Comparison of ENCODE assay signal across 16 mouse cellular contexts in genomic region chr4:43528487-43528886, GRCm38 (mm10). TPM values are rescaled to one million over a fixed set of nuclear protein-coding genes. Genes with fewer than 3 reads are reported as not detected.
DNase-seq lines count a peak whose midpoint lies in the region; ATAC-seq and TF ChIP-seq lines count a peak whose summit lies in the region.
"Had no signal": no experiment of that assay in that cellular context is flagged by ENCODE, and none has a peak within 500 bp of the region (broad histone marks: within the 10 kb centered on the region; RNA-seq: fewer than 3 reads in every experiment).

No protein-coding gene starts in this region.

- 82% methylated on average over 9 of the region's 9 CpGs for WGBS in lung, postnatal 0 days

- H3K9me3 ChIP-seq in lung, postnatal 0 days (ENCODE audit: low read length): no peaks in the 10 kb centered on the region
- no peaks in the 10 kb centered on the region for H3K9me3 ChIP-seq in E14TG2a.4 (ENCODE audit: low read length)
- H3K9me3 ChIP-seq: stomach, embryonic 15.5 days had no signal

- peaks cover 18% of the 10 kb centered on the region for H3K36me3 ChIP-seq in lung, postnatal 0 days (ENCODE audit: insufficient read depth, low read length)
- H3K36me3 ChIP-seq in E14TG2a.4 (ENCODE audit: insufficient read depth, low read length): peaks cover 28% of the 10 kb centered on the region

- H3K9ac ChIP-seq in lung, postnatal 0 days (replicated peaks; ENCODE audit: low read depth): no peak overlapping the region
- H3K9ac ChIP-seq: stomach, embryonic 15.5 days had no signal

- TF ChIP-seq EP300 in lung, postnatal 0 days (IDR thresholded peaks at IDR 0.05): no peak

- 0 out of 2 replicates have a peak, but pooled peaks cover 5% of the 10 kb centered on the region for H3K27me3 ChIP-seq in lung, postnatal 0 days (replicated peaks; ENCODE audit: insufficient read depth, low read length)
- H3K27me3 ChIP-seq in E14TG2a.4 (ENCODE audit: insufficient read depth, low read length): peaks cover 24% of the 10 kb centered on the region
- H3K27me3 ChIP-seq: stomach, embryonic 15.5 days had no signal

- ATAC-seq in lung, postnatal 0 days: no peak
- ATAC-seq: activated CD4-positive, CD25-positive, alpha-beta regulatory T cell, adult 4 months; hindbrain, postnatal 0 days had no signal

- TF ChIP-seq CTCF in gastrocnemius, adult 2 months (IDR thresholded peaks at IDR 0.05): peak; percentile 39
- peak; percentile 49 for TF ChIP-seq CTCF in lung, postnatal 0 days (IDR thresholded peaks at IDR 0.05)
- TF ChIP-seq CTCF in E14TG2a.4 (conservative IDR thresholded peaks at IDR 0.05; ENCODE audit: low read length): peak; percentile 54

- no peak overlapping the region for H3K27ac ChIP-seq in gastrocnemius, adult 2 months
- H3K27ac ChIP-seq in lung, postnatal 0 days (ENCODE audit: low read length): no peak overlapping the region
- H3K27ac ChIP-seq: hindbrain, postnatal 0 days; stomach, embryonic 15.5 days had no signal

- H3K4me1 ChIP-seq in lung, postnatal 0 days (ENCODE audit: insufficient read depth, low read depth, low read length): peaks cover 6% of the 10 kb centered on the region; the same call in 1 of the 2 replicates
- H3K4me1 ChIP-seq in E14TG2a.4 (replicated peaks; ENCODE audit: low read depth, low read length): peaks cover 20% of the 10 kb centered on the region

- no peak overlapping the region for H3K4me2 ChIP-seq in lung, postnatal 0 days (replicated peaks; ENCODE audit: low read depth, low read length)
- H3K4me2 ChIP-seq: stomach, embryonic 15.5 days had no signal

- no peak for DNase-seq in gastrocnemius, adult 2 months
- no peak for DNase-seq in gastrocnemius, postnatal 4 days (ENCODE audit: low spot score in 2 of 2)
- no peak for DNase-seq in lung, postnatal 0 days (ENCODE audit: low spot score)
- DNase-seq in lung, adult 18-20 months: no peak
- DNase-seq in thymus, postnatal 14 days: peak; percentile 53
- DNase-seq in adrenal gland, postnatal 4 days (ENCODE audit: low spot score in 2 of 2): no peak
- no peak for DNase-seq in adrenal gland, postnatal 36 days
- DNase-seq: cerebellum, adult 2 months; embryo, embryonic 11 days; layer of hippocampus, postnatal 36 days had no signal

- intact Hi-C loops in gastrocnemius, adult 2 months (cut with DNase I): no loop called here

- no peak overlapping the region for H3K4me3 ChIP-seq in gastrocnemius, adult 2 months
- no peak overlapping the region for H3K4me3 ChIP-seq in lung, postnatal 0 days (ENCODE audit: low read depth, low read length)
- no peak overlapping the region for H3K4me3 ChIP-seq in E14TG2a.4 (replicated peaks; ENCODE audit: low read length)
- H3K4me3 ChIP-seq: erythroblast, embryonic 14.5 days; stomach, embryonic 15.5 days had no signal

RNA-seq across cellular contexts. Expression of gene Tpm2, which starts 4.9 kb away (rescaled TPM):
- over 10,000 TPM in 1 of 2 experiments, 1,000 to 10,000 TPM in 1; 4,293 to 10,756 TPM for total RNA-seq in gastrocnemius, adult 2 months (2021)
- 1,000 to 10,000 TPM; 9,033 to 9,337 TPM for total RNA-seq in gastrocnemius, postnatal 4 days (2021)
- 84.8 and 89.0 TPM in 2 replicates for polyA plus RNA-seq in lung, postnatal 0 days (2015; fragmentation: Nextera tagmentation; extraction: Ambion mirVana)
- total RNA-seq in adrenal gland, postnatal 4 days (2021): 100 to 1,000 TPM; 135 to 293 TPM
- total RNA-seq in adrenal gland, postnatal 36 days (2021): 100 to 1,000 TPM in 1 of 2 experiments, 10 to 100 TPM in 1; 69.6 to 143 TPM
- polyA plus RNA-seq: activated CD4-positive, CD25-positive, alpha-beta regulatory T cell, adult 4 months; erythroblast, embryonic 14.5 days had no signal

RNA-seq across cellular contexts. Expression of gene Car9, which starts 21.7 kb away (rescaled TPM):
- total RNA-seq in gastrocnemius, adult 2 months (2021): 1 to 10 TPM; 3.7 to 4.8 TPM
- 1 to 10 TPM; 1.2 to 3.1 TPM for total RNA-seq in gastrocnemius, postnatal 4 days (2021)
- 2.1 and 2.6 TPM in 2 replicates for polyA plus RNA-seq in lung, postnatal 0 days (2015; fragmentation: Nextera tagmentation; extraction: Ambion mirVana)
- total RNA-seq in adrenal gland, postnatal 4 days (2021): 1 to 10 TPM; 1.4 to 1.5 TPM
- total RNA-seq in adrenal gland, postnatal 36 days (2021): 1 to 10 TPM in 1 of 2 experiments, under 1 TPM in 1; 0.49 to 1.2 TPM
- total RNA-seq: neutrophil, adult 5-6 weeks had no signal
- polyA plus RNA-seq: erythroblast, embryonic 14.5 days had no signal

RNA-seq across cellular contexts. Expression of gene Arhgef39, which starts 29.0 kb away (rescaled TPM):
- not detected for total RNA-seq in gastrocnemius, adult 2 months (2021)
- 1 to 10 TPM; 7.9 to 8.9 TPM for total RNA-seq in gastrocnemius, postnatal 4 days (2021)
- polyA plus RNA-seq in lung, postnatal 0 days (2015; fragmentation: Nextera tagmentation; extraction: Ambion mirVana): 2.4 and 3.5 TPM in 2 replicates
- 10 to 100 TPM; 11.3 to 15.0 TPM for total RNA-seq in adrenal gland, postnatal 4 days (2021)
- total RNA-seq in adrenal gland, postnatal 36 days (2021): 1 to 10 TPM; 2.6 to 3.5 TPM

RNA-seq across cellular contexts. Expression of gene Creb3, which starts 33.6 kb away (rescaled TPM):
- 10 to 100 TPM; 40.3 to 47.4 TPM for total RNA-seq in gastrocnemius, adult 2 months (2021)
- 10 to 100 TPM; 51.9 to 55.1 TPM for total RNA-seq in gastrocnemius, postnatal 4 days (2021)
- 115 and 126 TPM in 2 replicates for polyA plus RNA-seq in lung, postnatal 0 days (2015; fragmentation: Nextera tagmentation; extraction: Ambion mirVana)
- 100 to 1,000 TPM; 130 to 160 TPM for total RNA-seq in adrenal gland, postnatal 4 days (2021)
- total RNA-seq in adrenal gland, postnatal 36 days (2021): 100 to 1,000 TPM; 117 to 170 TPM

RNA-seq across cellular contexts. Expression of gene Tln1, which starts 34.0 kb away (rescaled TPM):
- total RNA-seq in gastrocnemius, adult 2 months (2021): 10 to 100 TPM; 52.3 to 62.4 TPM
- 100 to 1,000 TPM; 137 to 140 TPM for total RNA-seq in gastrocnemius, postnatal 4 days (2021)
- polyA plus RNA-seq in lung, postnatal 0 days (2015; fragmentation: Nextera tagmentation; extraction: Ambion mirVana): 75.6 and 104 TPM in 2 replicates
- 100 to 1,000 TPM; 209 to 246 TPM for total RNA-seq in adrenal gland, postnatal 4 days (2021)
- total RNA-seq in adrenal gland, postnatal 36 days (2021): 100 to 1,000 TPM; 241 to 244 TPM

Comparison
In these comparisons a context has a peak if more than half of its experiments do, and no peak if none do; other contexts are left out.
1. RNA of gene Tpm2, which starts 4.9 kb away (total RNA-seq): 4,293 to 10,756 TPM in gastrocnemius, adult 2 months and 9,033 to 9,337 TPM in gastrocnemius, postnatal 4 days; 135 to 293 TPM in adrenal gland, postnatal 4 days and 69.6 to 143 TPM in adrenal gland, postnatal 36 days; every median in the first group is over 10 times any median in the second.
2. Peak in every context shown above with its lines, with median percentiles within 50 percentile points of each other: CTCF ChIP-seq.